In the genomic region with DNA sequence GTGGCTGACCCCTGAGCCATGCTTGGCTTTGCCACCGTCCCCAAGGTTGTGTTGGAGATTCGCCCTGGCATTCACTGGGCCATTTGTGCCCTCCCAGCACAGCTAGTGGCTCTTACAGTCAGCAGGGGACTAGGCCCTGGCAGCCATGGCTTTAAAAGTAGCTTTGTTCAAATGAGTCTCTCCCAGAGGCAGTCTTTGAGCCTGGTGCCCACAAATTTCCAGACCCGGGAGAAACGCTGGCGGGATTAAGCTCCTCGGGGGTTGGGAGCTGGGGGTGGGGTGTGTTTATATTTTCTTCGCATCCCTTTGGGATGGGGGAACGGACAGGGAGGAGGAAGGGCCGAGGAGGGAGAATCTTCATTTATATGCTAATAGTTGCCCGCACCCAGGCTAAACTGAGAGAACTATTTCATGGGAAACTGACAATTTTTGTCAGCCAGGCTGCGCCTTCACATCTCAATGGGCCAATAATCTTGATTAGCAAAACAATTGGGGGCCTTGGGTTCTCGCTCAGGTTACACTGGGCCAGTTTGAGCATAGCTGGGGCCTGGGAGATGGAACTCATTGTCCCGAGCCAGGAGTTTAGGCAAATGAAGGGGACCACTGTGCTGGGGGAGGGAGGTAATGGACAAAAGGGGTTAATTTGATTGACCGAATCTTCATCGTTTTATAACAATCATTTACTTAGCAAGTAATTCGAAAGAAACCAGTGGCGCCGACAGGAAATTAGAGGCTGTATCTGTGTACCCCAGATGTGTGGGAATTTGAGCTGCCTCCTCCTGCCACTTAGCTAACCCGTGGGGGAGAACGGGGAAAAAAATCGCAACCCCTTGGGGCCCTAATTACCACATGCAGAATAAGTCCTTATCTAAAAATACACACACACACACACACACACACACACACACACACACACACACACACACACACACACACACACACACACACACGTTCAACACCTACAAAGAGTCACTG, we compare ENCODE assay signal across 8 mouse cellular contexts.
DNase-seq lines count a peak whose midpoint lies in the region; ATAC-seq and TF ChIP-seq lines count a peak whose summit lies in the region.

No protein-coding gene starts in this region.

- no peaks in the 10 kb centered on the region; a peak in 2 of 4 replicates for H3K4me1 ChIP-seq in heart, embryonic 14.5 days (ENCODE audit: control insufficient read depth in 2 of 2, insufficient read depth in 2 of 2, low read length in 2 of 2)
- peaks cover 14% of the 10 kb centered on the region for H3K4me1 ChIP-seq in forebrain, embryonic 11.5 days (replicated peaks; ENCODE audit: control insufficient read depth, insufficient read depth, low read length)
- H3K4me1 ChIP-seq in liver, embryonic 14.5 days (replicated peaks; ENCODE audit: control insufficient read depth in 2 of 2, insufficient read depth in 2 of 2, low read length in 1 of 2): no peaks in the 10 kb centered on the region

- peak overlapping the region; percentile 49 to 52 for H3K4me3 ChIP-seq in heart, embryonic 14.5 days (ENCODE audit: control insufficient read depth in 1 of 2, insufficient read depth in 1 of 2, low read depth in 1 of 2, low read length in 2 of 2)
- peak overlapping the region; percentile 26 for H3K4me3 ChIP-seq in forebrain, embryonic 11.5 days (ENCODE audit: low read depth, low read length)
- H3K4me3 ChIP-seq in liver, embryonic 14.5 days (ENCODE audit: insufficient read depth in 1 of 2, low read depth in 2 of 2, low read length in 2 of 2): peak overlapping the region in 1 of 2 experiments; percentile 40; a peak in 1 of 4 replicates

- intact Hi-C loops in heart, postnatal 14 days (cut with DNase I): no loop called here

- H3K9me3 ChIP-seq in heart, embryonic 14.5 days (ENCODE audit: control insufficient read depth, low read length): no peaks in the 10 kb centered on the region
- H3K9me3 ChIP-seq in forebrain, embryonic 11.5 days (ENCODE audit: control insufficient read depth, low read length): no peaks in the 10 kb centered on the region
- H3K9me3 ChIP-seq in liver, embryonic 14.5 days (ENCODE audit: control insufficient read depth, low read length): no peaks in the 10 kb centered on the region

- H3K36me3 ChIP-seq in heart, embryonic 14.5 days (ENCODE audit: control insufficient read depth, insufficient read depth, low read length): no peaks in the 10 kb centered on the region
- no peaks in the 10 kb centered on the region for H3K36me3 ChIP-seq in forebrain, embryonic 11.5 days (ENCODE audit: control insufficient read depth, insufficient read depth, low read length)
- H3K36me3 ChIP-seq in liver, embryonic 14.5 days (replicated peaks; ENCODE audit: control insufficient read depth, insufficient read depth, low read depth): no peaks in the 10 kb centered on the region

- peak overlapping the region; percentile 83 for H3K4me2 ChIP-seq in heart, embryonic 14.5 days (ENCODE audit: low read length)
- H3K4me2 ChIP-seq in forebrain, embryonic 11.5 days (ENCODE audit: low read depth, low read length, severe bottlenecking): peak overlapping the region; percentile 55
- peak overlapping the region; percentile 41 for H3K4me2 ChIP-seq in liver, embryonic 14.5 days (ENCODE audit: low read depth)

- no peak for TF ChIP-seq EP300 in liver, embryonic 14.5 days (IDR thresholded peaks at IDR 0.05; ENCODE audit: low read depth)

- no peak for TF ChIP-seq CTCF in liver, embryonic 14.5 days (IDR thresholded peaks at IDR 0.05; ENCODE audit: low read depth)

- WGBS in heart, embryonic 14.5 days: 22% methylated on average over 22 of the region's 22 CpGs
- WGBS in forebrain, embryonic 11.5 days: 1% methylated on average over 22 of the region's 22 CpGs
- WGBS in liver, embryonic 14.5 days (ENCODE audit: insufficient replicate concordance): 19% methylated on average over 21 of the region's 22 CpGs

- ATAC-seq in heart, embryonic 14.5 days (ENCODE audit: insufficient number of reproducible peaks, insufficient read depth, low FRiP score, low read depth): no peak
- peak; percentile 91 for ATAC-seq in forebrain, embryonic 11.5 days (replicated peaks; ENCODE audit: low FRiP score)
- ATAC-seq in liver, embryonic 14.5 days (ENCODE audit: insufficient read depth): no peak
- ATAC-seq in megakaryocyte progenitor cell, adult 5-6 weeks (replicated peaks; ENCODE audit: poor library complexity): no peak
- no peak for ATAC-seq in megakaryocyte, adult 5-6 weeks (ENCODE audit: poor library complexity, severe bottlenecking)

- peak overlapping the region; percentile 57 for H3K9ac ChIP-seq in heart, embryonic 14.5 days (ENCODE audit: low read length)
- peak overlapping the region; percentile 57 for H3K9ac ChIP-seq in forebrain, embryonic 11.5 days (ENCODE audit: low read length)
- no peak overlapping the region for H3K9ac ChIP-seq in liver, embryonic 14.5 days (replicated peaks)

- DNase-seq in heart, postnatal 14 days: no peak
- peak; percentile 23 for DNase-seq in brain, adult 2 months (ENCODE audit: low read depth, low spot score)
- peak; percentile 75 for DNase-seq in forebrain, embryonic 11.5 days (ENCODE audit: low spot score)
- no peak for DNase-seq in liver, embryonic 14.5 days (ENCODE audit: low read depth in 3 of 3, low spot score in 3 of 3)
- no peak for DNase-seq in lung, postnatal 10 days

- H3K27me3 ChIP-seq in heart, embryonic 14.5 days (ENCODE audit: control insufficient read depth, insufficient read depth, low read length): peaks cover 10% of the 10 kb centered on the region
- no peaks in the 10 kb centered on the region for H3K27me3 ChIP-seq in forebrain, embryonic 11.5 days (ENCODE audit: control insufficient read depth, insufficient read depth, low read length)
- H3K27me3 ChIP-seq in liver, embryonic 14.5 days (ENCODE audit: control insufficient read depth, insufficient read depth, low read length): peaks cover 2% of the 10 kb centered on the region; the same call in 1 of the 2 replicates

- no peak overlapping the region for H3K27ac ChIP-seq in heart, embryonic 14.5 days (replicated peaks in 1 of 2; ENCODE audit: control insufficient read depth in 1 of 2, insufficient read depth in 1 of 2, low read depth in 2 of 2, low read length in 2 of 2)
- H3K27ac ChIP-seq in forebrain, embryonic 11.5 days (ENCODE audit: low read depth, low read length): peak overlapping the region; percentile 92
- no peak overlapping the region for H3K27ac ChIP-seq in liver, embryonic 14.5 days

Comparison
In these comparisons a context has a peak if more than half of its experiments do, and no peak if none do; other contexts are left out.
1. DNase-seq: peak in brain, adult 2 months (single experiment) and forebrain, embryonic 11.5 days (single experiment); none in heart, postnatal 14 days (0 of 2), liver, embryonic 14.5 days (0 of 3) and lung, postnatal 10 days (single experiment).
2. Peak in every context shown above with its lines, with median percentiles within 50 percentile points of each other: H3K4me2 ChIP-seq.